Mouse (Mus musculus) kidney, postnatal 25 days (tissue): ENCODE data around the gene Cacnb2.

Experiments
- DNase-seq, 2 experiments: peaks; one replicate each; pipeline ENCODE4 v3.0.0; 2021; ENCODE audit warnings: mixed read lengths in 2 of 2

The Cacnb2 gene

GRCm38 (mm10) chr2:14774857-14775495 lies 172.1 kb downstream of the Cacnb2 start:
- no peak for DNase-seq

GRCm38 (mm10) chr2:14787983-14788382 lies 185.1 kb downstream of the Cacnb2 start:
- no peak for DNase-seq

GRCm38 (mm10) chr2:14801446-14802046 lies 198.7 kb downstream of the Cacnb2 start:
- DNase-seq = no peak

GRCm38 (mm10) chr2:14807650-14808347 lies 204.9 kb downstream of the Cacnb2 start:
- no peak for DNase-seq

- DNase-seq = no peak
These were observed 212.1 kb downstream of the Cacnb2 start for GRCm38 (mm10) chr2:14814977-14815376.

GRCm38 (mm10) chr2:14818651-14819050 lies 215.8 kb downstream of the Cacnb2 start:
- no peak for DNase-seq

GRCm38 (mm10) chr2:14820946-14821345 lies 218.1 kb downstream of the Cacnb2 start:
- no peak for DNase-seq

GRCm38 (mm10) chr2:14823105-14823504 lies 220.2 kb downstream of the Cacnb2 start:
- DNase-seq = no peak

- no peak for DNase-seq
These were observed 221.0 kb downstream of the Cacnb2 start for GRCm38 (mm10) chr2:14823816-14824348.

GRCm38 (mm10) chr2:14825146-14825545 lies 222.3 kb downstream of the Cacnb2 start:
- DNase-seq = no peak

GRCm38 (mm10) chr2:14829451-14829850 lies 226.6 kb downstream of the Cacnb2 start:
- no peak for DNase-seq

GRCm38 (mm10) chr2:14831308-14831707 lies 228.4 kb downstream of the Cacnb2 start:
- DNase-seq = no peak

- DNase-seq = no peak
These were observed 231.9 kb downstream of the Cacnb2 start for GRCm38 (mm10) chr2:14834700-14835317.

GRCm38 (mm10) chr2:14841272-14841671 lies 238.4 kb downstream of the Cacnb2 start:
- no peak for DNase-seq

GRCm38 (mm10) chr2:14846727-14847126 lies 243.8 kb downstream of the Cacnb2 start:
- no peak for DNase-seq

GRCm38 (mm10) chr2:14847188-14847587 lies 244.3 kb downstream of the Cacnb2 start:
- no peak for DNase-seq

- DNase-seq = no peak
These were observed 247.9 kb downstream of the Cacnb2 start for GRCm38 (mm10) chr2:14850831-14851230.

- peak in 1 of 2 experiments; percentile 9 for DNase-seq
These were observed 248.5 kb downstream of the Cacnb2 start for GRCm38 (mm10) chr2:14851383-14851782.

- DNase-seq = no peak
These were observed 251.2 kb downstream of the Cacnb2 start for GRCm38 (mm10) chr2:14854054-14854453.

- no peak for DNase-seq
These were observed 255.4 kb downstream of the Cacnb2 start for GRCm38 (mm10) chr2:14858301-14858700.

- no peak for DNase-seq
These were observed 257.5 kb downstream of the Cacnb2 start for GRCm38 (mm10) chr2:14860350-14860749.

GRCm38 (mm10) chr2:14861613-14862012 lies 258.7 kb downstream of the Cacnb2 start:
- no peak for DNase-seq

- no peak for DNase-seq
These were observed 260.1 kb downstream of the Cacnb2 start for GRCm38 (mm10) chr2:14862981-14863380.
